Mouse (Mus musculus) right cerebral cortex, postnatal 10 days (tissue): Measurements from ENCODE around the gene Gm20388.
A peak's percentile ranks its signal among the peaks of the same experiment; 100 is the strongest.

ENCODE experiments used
- DNase-seq, 2 experiments: peaks; one replicate each; pipeline ENCODE4 v3.0.0; 2021; ENCODE audit warnings: low spot score in 2 of 2

Gm20388 gene

GRCm38 (mm10) chr8:121811931-121812570, 1901.4 kb downstream of the Gm20388 start:
- no peak for DNase-seq

DNA sequence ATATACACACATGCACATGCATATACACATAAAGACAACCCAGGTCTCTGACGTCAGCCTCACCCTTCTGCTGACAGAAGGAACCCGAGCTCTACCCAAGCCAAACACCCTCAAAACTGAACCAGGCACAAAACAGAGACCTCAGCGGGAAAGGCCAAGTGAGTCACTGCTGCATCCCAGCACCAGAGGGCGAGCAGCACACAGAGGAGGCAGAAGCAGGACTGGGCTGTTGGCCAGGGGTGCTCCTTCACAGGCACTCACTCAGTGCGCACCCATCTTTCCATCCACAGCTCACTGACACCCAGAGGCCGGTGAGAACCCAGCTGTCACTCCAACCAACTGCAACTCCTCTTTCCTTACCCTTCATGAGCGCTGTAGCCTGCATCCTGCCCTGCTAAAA, 1907.6 kb downstream of the Gm20388 start:
- DNase-seq: peak in 1 of 2 experiments; percentile 20

GRCm38 (mm10) chr8:121820840-121821239, 1910.2 kb downstream of the Gm20388 start:
- peak in 1 of 2 experiments; percentile 16 for DNase-seq

DNA sequence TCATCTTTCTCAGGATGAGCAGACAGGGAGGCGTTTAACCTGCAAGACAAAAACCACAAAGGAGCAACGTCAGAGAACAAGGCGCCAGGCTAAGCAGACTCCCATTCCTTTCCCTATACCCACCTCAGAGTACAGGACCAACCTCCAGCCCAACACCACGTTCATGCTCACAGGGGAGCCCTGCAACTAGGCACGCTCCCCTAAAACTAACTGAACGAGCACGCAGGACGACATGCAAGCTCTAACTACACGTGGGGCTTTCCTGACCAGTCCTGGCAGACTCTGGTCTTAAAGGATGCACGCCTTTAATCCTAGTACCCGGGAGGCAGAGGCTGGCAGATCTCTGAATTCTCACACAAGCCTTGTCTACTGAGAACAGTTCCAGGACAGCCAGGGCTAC, 1910.7 kb downstream of the Gm20388 start:
- peak in 1 of 2 experiments; percentile 15 for DNase-seq

GRCm38 (mm10) chr8:121821770-121822169, 1911.1 kb downstream of the Gm20388 start:
- peak in 1 of 2 experiments; percentile 6 for DNase-seq

DNA sequence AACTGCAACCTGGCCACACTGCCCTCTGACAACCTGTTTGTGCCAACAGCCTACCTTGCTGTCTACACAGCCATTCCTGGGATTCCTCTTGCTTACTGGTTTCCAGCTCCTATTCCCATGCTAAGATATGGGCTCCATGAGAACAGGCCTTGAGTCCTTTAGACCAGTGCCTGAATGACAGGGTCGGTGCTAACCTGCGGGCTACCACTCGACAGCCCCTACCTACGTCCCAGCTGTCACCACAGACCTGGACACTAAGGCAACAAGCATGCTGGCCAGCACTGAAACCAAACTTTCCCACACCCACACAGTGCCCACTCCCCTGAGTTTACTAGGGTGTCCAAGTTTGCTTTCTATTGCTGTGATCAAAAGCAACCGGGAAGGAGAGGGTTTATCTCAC, 1917.1 kb downstream of the Gm20388 start:
- peak in 1 of 2 experiments; percentile 15 for DNase-seq

GRCm38 (mm10) chr8:121828376-121829023, 1917.9 kb downstream of the Gm20388 start:
- DNase-seq: peak in 1 of 2 experiments; percentile 15

DNA sequence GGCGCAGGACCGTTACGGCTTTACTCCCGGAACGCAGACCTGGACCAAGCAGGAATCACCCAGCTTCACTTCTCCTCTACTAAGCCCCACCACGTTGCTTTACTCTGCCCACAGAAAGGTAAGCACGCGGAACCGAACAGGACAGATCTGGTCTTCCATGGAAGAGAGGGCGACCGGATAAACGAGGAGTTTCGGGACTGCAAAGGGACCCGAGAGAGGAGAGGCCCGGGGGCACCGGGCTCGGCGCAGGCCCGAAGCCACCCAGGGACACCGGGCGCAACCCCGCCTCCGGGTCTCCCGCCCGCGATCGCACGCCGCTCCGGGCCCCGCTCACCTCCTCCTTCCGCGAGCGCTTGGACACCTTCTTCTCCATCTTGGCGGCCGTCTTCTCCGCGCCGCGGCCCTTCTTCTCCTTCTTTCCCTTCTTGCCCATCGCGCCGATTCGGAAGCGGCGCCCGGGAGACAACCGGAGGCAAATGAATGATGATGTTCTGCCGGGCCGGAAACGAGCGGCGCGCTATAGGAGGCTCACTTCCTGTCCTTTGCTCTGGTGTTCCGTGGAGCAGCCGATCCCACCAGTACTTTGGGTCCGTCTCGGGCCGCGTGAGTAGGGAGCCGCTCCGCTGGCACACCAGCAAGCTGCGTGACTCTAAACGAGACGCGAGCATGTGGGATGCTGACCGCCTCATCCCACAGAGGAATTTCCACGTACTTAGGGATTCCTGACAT, 1918.6 kb downstream of the Gm20388 start, which contains the start of gene Klhdc4:
Klhdc4 (minus strand) TSS at position 522 of the 729 bp plus-strand sequence.
- DNase-seq: peak; percentile 94 to 96

DNA sequence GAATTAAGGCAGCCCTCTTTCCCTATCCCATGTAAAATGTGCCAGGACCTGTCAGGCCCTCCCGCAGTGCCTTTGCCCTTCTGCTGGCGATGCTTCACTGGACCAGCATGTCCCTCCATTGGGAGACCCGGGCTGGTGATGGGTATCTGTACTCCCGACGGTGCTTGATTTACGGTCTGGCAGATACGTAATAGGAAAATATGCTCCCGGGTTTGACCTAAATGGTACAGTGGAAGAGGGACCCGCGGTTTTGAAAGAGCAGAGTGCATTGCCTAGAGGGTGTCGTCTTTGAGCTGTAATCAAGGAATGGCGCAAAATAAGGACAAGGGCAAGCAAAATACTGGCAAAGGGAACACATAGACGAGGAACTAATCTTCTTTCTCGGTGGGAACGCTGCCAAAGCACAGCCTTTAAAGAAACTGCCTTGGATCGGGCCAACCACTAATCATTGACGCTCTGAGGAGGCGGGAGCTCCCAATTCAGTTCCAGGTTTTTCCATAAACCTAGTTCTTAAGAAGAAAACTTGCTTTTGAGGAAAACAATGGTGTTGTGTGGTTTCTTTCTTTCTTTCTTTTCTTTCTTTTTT, 1919.2 kb downstream of the Gm20388 start:
- DNase-seq: peak; percentile 77 to 78

GRCm38 (mm10) chr8:121832061-121832460, 1921.4 kb downstream of the Gm20388 start:
- peak in 1 of 2 experiments; percentile 8 for DNase-seq

DNA sequence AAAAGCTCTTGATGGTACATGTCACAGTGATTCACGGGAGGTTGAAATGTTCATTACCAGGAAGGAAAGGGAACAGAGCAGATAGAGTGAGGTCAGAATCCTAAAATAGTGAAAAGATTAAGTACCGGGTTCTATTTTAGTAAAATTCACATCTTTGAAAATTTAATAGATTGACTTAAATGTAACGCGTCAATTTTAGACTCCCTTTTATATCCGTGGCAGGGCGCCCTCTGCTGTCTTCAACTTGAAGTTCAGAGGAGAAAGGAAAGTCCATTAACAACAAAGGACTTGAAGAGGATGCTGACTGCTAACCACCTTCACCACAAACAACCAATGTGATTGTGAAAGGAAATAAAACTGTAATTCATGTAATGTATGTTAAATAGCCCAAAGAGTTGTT, 1921.9 kb downstream of the Gm20388 start:
- DNase-seq: peak; percentile 78 to 86

- peak; percentile 66 to 71 for DNase-seq
Observed at GRCm38 (mm10) chr8:121841242-121841641, 1930.6 kb downstream of the Gm20388 start.

DNA sequence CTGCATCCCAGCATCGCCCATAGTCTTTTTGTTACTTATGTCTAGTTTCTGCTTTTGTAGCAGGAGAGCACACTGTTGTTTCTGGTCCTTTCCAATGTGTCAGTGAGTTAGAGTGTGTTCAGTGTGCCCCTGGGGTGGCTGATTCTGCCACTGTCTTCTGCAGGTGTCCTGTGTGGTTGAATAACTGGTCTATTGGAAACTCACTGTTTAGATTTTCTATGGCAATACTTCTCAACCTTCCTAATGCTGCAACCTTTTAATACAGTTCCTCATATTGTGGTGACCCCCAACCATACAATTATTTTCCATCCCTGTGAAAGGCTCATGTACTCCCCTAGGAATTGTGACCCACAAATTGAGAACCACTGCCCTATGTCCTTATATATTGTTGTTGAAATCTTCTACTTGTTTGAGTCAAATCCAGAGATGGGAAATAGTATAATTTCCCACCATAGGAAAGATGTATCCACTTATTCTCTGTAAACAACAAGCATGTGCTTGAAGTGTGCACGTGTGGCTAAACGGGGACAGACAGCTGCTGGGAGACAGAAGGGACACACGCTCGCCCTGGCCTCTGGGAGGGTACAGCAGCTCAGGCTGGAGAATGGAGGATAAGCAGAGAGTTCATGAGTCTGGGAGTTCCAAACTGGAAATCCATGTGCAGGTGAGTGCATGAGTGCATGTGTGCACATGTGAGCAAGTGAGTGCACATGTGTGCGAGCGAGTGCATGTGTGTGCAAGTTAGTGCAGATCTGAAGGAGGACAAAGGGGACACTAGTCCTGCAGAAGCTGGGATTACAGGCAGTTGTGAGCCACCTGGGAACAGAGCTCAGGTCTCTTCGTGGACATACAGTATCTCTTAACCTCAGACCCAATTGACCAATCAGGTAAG, 1931.7 kb downstream of the Gm20388 start:
- DNase-seq: peak in 1 of 2 experiments; percentile 12

- DNase-seq: no peak
Observed at GRCm38 (mm10) chr8:121843184-121843733, 1932.6 kb downstream of the Gm20388 start.

DNA sequence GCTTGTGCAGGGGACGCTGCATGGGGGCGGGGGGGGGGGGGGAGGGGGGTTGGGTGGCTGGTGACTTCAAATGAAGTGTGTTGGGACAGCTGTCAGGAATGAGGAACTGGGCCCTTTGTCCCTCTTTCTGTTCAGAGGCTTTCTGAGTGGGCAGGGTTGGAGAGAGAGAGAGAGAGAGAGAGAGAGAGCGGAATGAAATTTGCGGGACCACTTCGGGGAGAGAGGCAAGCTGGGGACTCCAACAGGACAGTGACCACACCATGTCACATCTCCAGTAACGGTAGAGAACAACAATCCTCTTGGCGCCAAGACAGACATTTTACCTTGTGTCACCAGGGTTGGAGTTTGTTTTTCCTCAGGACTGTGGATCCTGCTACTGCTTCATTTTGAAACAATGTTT, 1934.1 kb downstream of the Gm20388 start:
- no peak for DNase-seq

- DNase-seq: no peak
Observed at GRCm38 (mm10) chr8:121846815-121847214, 1936.2 kb downstream of the Gm20388 start.

GRCm38 (mm10) chr8:121847261-121847822, 1936.7 kb downstream of the Gm20388 start:
- peak in 1 of 2 experiments; percentile 13 for DNase-seq

GRCm38 (mm10) chr8:121847987-121848386, 1937.3 kb downstream of the Gm20388 start:
- DNase-seq: peak in 1 of 2 experiments; percentile 11

GRCm38 (mm10) chr8:121848495-121848894, 1937.9 kb downstream of the Gm20388 start:
- peak in 1 of 2 experiments; percentile 15 for DNase-seq

GRCm38 (mm10) chr8:121849303-121849702, 1938.7 kb downstream of the Gm20388 start:
- peak in 1 of 2 experiments; percentile 13 for DNase-seq
